Mouse (Mus musculus): ENCODE data around the gene Sh3bgrl.

DNA sequence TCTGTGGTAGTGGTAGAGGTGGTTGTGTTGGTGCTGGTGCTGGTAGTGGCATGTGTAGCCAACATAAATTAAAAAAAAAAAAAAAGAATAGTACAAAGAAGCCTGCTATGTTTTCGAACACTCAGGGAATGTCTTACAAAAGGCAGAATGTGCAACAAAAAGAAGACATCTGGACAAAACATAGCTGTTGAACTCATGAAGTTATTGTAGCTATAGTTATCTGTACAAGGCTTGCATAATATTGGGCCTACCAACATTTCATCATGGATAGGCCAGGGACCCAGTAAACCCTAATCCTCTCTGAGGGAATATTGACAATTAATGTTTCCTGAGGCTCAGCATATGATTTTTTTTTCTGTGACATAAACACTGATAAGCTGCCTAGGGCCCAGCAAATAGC is 37.3 kb downstream of the Sh3bgrl start:
- TF ChIP-seq CTCF (IDR thresholded peaks at IDR 0.05) (no peak), EP300 (IDR thresholded peaks at IDR 0.05) (no peak)

Data from lung, postnatal 0 days (tissue).